Mouse (Mus musculus): ENCODE measurements at regions not wholly inside any gene's neighbourhood (a gene's known extent, or its start where the extent isn't known, plus 50 kb on each side); places are given as distances from the start of the nearest gene placed in this dataset.

- TF ChIP-seq CTCF (IDR thresholded peaks at IDR 0.05; ENCODE audit: low read depth) (no peak), EP300 (optimal IDR thresholded peaks at IDR 0.05) (no peak)
Measured at GRCm38 (mm10) chr12:6984664-6985063, 992.8 kb upstream of the Apob start.
